Mouse (Mus musculus) frontal cortex, postnatal 25 days (tissue): ENCODE data around the gene Nr2f1.

ENCODE experiments used
- DNase-seq, 2 experiments: peaks; one replicate each; pipeline ENCODE4 v3.0.0; 2022; ENCODE audit warnings: low spot score in 2 of 2

Nr2f1 gene

DNA sequence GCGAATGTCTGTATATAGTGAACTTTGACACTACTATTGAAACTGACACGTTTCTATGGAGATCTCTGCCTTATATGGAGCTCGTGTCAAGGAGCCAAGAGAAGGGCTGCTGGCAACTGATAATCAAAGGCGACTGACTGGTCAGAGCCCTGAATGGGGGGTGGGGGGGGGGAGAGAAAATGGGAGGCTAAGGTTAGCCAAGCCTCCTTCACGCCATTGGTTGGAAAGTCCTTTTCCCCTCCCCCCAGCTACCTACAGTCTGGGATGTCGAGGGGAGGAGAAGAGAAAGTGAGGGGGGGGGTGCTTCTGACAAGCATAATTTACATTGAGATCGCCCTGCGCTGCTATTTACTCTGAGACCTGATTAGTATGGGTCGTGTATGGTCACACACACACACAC, 850 bp upstream of the Nr2f1 start:
- DNase-seq = no peak

DNA sequence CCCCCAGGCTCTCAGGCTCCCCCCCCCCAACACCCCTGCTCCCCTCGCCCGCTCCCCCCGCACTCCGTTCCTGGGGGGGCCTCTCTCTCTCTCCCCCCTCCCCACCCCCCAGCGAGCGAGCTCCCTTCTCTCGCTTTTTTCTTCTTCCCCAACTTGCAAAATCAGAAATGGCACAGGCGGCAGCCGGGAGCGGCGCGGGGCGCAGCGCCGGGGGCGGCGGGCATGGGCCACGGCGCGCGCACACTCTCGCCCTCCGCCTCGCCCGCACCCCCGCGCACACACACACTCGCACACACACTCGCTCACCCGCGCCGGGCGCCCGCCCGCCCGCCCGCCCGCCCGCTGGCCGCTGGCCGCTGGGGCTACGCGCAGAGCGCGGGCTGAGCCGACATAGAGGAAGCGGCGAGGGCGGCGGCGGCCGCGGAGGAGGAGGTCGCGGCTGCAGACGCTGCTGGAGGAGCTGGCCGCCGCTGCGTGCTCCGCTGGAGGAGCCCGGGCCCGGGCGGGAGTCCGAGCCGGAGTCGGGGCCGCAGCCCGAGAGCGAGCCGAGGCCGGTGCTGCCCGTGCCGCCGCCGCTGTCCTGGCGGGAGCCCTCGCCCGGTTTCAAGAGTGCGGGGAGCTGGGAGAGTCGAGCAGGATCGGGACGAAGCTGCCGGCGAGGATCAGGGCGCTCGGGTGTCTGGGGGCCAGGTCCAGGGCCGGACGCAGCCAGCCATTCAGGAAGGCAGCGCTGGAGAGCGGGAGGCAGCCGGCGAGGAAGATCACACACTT, 501 bp downstream of the Nr2f1 start:
- DNase-seq = no peak

DNA sequence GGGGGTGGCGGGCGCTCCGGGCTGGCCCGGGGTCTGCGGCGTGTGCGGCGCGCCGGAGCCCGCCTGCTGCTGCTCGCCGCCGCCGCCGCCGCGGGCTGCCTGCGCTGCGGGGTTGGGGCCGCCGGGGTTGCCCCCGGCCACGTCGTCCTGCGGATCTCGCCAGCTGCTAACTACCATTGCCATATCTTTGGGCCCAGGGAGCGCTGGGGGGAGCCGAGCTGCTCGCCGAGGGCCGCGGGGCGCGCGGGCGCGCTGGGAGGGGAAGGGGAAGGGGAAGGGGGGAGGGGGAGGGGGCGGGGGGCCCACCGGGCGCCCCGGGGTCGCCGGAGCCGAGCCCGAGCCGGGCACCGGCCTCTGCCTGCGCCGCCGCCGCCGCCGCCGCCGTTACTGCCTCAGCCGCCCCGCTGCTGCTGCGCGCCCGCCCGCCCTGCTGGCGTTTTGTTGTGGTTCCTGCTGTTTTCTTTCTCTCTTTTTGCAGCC, 1.1 kb downstream of the Nr2f1 start:
- DNase-seq = no peak

DNA sequence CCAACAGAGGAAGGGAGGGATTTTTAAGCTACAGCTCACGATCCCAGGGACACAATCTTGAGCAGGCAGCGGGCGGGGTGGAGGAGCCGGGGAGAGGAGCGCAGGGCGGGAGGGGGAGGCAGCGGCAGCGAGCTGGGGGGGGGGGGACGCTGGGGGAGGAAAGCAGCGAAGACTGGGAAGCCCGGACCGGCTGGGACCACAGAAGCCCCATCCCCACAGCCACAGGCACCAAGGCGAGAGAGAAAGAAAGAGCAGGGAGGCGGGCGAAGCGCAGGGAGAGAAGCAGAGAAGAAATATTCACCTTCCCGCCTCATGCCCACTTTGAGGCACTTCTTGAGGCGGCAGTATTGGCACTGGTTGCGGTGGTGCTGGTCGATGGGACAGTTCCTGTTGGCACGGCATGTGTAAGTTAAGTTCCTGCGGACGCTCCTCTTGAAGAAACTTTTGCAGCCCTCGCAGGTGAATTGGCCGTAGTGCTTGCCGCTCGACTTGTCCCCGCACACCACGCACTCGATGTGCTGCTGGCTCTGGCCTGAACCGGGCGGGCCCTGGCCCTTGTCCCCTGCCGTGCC, 1.7 kb downstream of the Nr2f1 start:
- no peak for DNase-seq

DNA sequence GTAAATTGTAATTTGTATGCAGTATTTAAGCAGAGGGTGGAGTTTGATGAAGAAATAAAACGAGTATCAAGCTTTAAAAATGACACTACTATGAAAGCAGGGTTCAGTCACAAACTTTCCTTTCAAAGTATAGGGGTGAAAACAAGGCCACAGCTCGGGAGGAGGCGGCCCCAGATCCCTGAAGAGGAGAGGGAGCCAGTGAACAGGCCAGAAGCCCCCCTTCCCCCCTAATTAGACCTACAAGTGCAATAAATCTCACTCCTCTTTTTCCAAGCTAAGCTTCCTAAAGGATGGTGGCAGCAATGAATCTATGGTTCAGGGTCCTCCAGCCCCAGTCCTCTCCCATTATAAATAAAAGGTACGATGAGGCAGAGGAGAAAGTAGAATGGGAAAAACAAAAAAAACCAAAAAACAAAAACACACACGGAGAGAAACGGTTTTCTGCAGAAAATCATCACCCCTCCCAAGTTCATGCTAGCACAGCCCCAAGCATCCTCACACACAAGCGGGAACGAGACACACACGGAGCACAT, 2.2 kb downstream of the Nr2f1 start:
- DNase-seq = no peak

DNA sequence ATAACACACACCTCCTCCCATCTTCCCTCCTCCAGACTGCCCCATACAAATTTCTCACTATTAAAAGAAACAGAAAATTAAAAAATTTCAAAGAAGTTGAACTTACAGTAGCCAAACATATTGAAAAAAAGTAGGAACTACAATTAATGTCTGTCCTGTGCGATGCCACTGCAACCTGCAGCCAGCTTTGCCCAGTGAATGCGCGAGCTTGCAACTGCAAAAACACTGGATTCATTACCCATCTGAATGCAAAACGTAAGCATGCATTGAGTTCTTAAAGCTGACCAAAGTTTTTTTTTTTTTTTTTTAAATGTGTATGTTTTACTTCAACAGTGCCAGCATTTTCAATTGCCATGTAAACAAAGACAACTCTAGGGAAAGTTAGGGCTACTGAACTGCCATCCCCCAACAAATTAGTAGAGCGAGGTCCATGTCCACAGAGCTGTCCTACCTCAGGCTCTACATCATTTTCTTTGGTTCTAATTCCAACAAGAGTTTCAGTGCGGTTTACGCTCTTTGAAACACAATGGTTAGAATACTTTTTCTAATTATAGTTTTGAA, 3.2 kb downstream of the Nr2f1 start:
- no peak for DNase-seq

DNA sequence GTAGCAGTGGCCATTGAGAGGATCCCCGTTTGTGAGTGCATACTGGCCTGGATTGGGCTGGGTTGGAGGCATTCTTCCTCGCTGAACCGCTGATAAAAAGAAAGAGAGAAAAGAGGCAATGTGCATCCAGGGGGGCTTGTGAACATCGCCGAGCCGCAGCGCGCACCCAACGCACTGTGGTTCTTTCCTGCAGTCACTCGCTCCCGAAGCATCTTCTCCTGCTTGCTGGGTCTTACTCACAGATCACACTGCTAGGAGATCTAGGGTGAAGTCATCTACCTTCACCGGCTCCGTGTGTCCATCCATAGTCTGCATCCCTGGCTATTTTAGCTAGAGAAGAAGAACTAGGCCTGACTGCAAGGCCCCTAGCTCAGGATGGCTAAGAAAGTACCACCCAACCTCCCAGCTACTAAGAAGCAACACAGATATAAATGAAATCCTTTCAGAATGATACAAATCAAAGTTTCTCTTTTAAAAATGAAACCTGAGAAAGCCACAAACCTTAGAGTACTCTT, 3.9 kb downstream of the Nr2f1 start:
- no peak for DNase-seq

DNA sequence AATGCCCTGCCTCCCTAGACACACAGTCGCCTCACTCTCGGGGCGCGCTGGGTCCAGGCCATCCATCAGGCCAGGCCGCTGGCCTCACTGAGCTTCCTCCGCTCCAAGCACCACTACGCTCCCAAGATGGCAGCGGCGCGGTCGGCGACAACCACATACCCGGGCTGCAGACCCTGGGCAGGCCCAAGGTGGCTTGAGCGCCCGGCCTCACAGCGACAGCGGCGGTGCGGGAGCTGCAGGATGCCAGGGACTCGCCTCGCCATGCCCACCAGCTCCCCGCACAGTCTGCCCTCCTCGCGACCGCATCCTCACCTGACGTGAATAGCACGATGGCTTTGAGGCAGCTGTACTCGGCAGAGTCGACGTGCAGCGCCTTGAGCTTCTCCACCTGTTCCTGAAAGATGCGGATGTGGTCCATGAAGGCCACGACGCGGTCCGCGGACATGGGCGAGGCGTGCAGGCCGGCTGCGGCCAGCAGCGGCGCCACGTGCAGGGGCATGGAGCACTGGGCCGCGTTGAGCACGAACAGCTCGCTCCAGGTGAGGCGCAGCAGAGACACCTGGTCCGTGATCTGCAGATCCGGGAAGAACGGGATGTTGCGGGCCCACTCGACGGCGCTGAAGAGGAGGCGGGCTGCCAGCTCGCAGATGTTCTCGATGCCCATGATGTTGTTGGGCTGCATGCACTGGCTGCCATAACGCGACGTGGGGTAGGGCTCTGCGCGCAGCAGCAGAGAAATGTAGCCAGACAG, 4.5 kb downstream of the Nr2f1 start:
- no peak for DNase-seq

DNA sequence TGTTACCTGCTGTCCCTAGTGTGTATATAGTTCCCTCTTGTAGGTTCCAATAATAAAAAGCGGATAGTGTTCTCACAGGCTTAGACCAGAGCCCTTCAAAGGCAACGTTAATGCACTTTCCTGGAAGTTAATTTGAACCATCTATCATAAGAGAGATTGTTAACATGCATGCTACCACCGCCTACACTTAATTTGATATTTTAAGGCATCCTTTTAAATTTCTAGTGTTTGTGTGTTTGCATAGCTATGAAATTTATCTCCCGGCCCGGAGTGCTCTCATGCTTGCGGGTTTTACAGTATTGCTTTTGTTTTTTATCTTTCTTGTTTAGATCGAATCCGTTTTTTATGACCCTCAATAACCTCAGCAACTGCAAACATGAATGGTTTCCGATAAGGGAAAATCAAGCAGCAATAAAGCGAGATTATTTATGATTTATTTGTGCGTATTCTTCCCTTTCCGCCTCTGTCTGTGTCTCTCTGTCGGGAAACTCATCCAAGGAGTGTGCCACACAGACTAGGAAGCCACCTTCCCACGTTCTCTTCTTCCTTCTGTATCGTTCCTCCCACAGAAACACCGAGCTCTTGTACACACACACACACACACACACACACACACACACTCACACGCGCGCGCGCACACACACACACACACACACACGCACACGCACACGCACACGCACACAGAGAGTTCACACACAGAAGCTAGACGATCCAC, 5.3 kb downstream of the Nr2f1 start:
- no peak for DNase-seq

DNA sequence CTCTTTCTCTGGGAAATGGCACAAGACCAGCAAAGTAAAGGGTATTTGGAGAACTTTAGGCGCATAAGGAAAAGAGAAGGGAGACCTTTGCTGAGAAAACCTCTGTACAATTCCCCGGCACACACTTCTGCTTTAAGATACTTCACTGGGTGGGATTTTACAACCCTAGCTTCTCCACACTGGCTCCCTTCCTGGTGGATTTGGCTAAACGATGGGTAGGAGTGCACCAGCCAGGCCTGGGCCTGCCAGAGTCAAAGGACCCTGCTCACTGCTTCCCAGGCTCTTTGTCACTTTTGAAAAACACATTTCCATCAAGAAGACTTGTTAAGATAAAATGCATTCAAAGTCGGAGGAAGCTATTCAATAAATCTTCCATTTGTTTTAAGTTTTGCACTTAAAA, 6.3 kb downstream of the Nr2f1 start:
- DNase-seq = no peak

DNA sequence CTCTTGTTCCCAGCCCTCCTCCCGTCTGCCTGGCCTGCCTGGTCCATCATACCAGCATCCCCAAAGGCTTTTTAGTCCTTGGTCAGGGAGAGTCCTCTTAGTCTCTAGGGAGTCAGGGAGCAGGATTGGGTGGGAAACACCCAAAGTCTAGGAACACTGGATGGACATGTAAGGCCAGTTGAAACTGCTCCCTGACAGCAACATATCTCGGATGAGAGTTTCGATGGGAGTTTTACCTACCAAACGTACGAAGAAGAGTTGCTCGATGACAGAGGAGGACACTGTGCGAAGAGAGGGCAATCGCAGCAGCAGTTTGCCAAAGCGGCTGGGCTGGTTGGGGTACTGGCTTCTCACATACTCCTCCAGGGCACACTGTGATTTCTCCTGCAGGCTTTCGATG, 10.0 kb downstream of the Nr2f1 start:
- no peak for DNase-seq

DNA sequence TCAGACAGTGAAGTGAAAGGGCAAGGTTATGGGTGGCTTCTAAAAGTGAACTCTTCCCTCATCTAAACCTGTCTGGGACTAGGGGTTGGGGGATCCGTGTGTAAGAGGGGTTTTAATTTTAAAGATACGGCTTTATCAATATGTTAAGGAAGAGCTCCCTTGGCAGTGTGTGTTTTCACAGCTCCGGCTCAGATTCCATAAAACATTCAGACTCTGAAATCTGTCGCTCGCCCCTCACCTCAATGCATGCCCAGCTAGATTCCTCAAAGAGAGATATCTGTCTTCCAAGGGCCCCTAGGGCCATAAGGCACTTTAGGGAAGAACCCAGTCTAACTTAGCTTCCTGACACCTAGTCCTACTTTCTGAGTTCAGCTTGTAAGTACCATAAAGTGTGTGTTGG, 11.7 kb downstream of the Nr2f1 start:
- DNase-seq = no peak

DNA sequence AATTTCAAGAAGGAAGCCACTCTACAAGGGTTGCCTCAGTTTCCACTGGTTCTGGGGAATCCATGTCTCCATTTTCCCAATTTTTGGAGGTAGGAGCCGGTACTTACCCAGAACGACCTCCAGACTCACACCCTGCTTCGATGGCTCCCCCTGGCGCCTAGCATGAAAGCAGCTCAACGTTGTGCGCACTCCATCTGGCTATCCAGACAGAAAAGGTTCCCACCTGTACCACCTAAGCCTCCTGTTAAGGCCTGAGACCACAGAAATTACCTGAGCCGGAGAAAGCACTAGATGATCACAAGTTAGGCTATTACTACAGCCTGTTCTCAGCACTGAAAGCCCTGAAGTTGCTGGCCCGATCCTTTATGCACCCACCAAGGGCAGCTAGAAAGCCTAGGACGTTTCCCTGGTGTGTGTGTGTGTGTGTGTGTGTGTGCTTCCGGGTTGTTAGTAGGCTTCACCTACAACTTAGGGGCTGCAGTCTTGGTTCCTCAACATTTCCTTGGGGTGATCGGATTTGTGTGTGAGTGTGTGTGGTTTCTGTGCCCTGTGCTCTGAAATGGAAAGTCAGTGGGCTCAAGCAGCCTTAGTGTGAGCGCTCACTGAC, 13.1 kb downstream of the Nr2f1 start:
- no peak for DNase-seq

DNA sequence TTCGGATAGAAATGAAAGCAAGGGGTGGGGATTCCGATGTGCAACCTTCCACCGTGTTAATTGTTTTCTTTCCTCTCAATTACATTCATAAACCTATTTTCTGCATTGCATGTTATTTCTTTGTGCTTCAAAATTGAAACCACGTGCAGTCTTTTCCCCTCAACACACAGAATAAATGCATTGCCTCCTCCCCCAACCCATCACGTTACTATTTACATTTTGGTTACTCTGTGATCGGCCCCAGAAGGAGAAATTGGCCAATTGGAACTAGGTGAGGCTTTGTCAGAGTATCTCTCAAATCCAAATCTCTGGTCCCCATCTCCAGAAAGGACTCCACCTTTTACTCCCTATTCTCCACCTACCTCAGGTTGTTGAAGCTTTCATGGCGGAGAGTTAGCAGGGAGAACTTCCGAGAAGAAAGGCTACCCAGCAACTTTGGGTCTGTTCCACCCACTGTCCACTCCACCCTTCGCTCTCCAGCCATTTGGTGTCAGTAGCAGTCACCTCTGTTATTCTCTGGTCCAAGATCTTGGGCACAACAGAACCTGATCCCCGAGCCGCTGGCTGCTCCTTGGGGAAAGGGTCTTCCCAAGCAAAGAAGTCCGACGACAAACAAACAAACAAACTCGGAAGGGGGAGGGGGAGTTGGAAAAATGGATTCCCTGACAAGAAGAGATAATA, 14.6 kb downstream of the Nr2f1 start:
- no peak for DNase-seq

DNA sequence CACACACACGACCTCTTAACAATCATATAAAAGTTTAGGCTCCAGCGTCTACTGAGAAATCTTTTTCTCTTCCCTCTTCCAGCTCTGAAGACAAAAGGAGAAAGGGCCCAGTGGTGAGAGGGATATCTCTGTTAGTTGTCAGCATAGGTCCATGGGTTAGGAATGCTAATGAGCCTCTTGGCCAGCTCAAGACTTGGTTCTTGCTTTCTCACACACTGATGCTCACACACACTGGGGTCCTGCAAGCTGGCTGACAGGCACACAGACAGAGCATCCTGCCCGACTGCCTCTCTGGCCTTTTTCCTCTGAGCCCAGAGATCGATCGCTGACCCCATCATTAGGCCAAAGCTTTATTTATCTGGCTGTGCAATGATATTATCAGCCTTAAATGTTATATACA, 15.6 kb downstream of the Nr2f1 start:
- DNase-seq = no peak

DNA sequence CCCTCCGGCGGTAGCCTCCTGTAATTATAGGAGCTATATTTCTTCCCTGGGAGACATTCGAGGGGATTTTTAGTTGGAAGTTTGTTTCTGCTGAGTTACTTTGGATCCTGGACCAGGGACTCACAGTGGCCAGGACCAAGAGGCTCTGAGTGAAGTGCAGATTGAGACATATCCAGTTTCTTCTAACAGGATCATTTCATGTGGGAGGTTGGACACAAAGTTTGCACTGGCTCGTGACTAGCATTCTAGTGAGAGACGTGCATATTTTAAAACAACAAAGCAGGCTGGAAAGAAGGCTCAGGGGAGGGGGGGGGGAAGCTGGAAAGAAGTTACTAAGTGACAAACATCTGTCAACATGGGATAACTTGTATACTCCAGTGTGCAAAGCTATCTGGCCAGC, 16.6 kb downstream of the Nr2f1 start:
- DNase-seq = no peak

DNA sequence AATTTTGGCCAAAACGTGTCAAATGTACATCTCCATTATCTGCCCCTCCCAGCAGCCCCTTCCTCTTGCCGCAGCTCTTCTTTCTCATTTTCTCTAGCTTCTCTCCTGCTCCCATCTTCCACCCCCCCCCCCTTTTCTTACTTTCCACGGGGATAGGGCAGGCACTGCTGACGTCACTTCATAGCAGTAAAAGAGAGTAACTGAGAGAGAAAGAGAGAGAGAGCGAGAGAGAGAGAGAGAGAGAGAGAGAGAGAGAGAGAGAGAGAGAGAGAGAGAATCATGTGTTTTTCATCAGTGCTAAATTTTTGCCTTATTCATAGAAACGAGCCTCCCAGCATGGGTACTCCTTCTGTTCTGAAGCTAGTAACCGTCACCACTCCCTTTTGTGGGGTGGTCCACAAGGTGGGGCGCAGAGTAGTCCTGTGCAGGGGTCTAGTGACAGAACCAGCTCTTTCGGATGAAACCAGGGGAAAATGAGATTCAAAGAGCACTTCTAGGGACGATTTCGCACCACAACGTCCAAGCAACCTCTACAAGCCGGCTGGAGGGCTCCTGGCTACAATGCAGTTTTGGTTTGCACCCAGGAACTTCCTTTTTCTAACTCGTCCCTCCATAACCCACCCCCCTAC, 17.5 kb downstream of the Nr2f1 start:
- no peak for DNase-seq

DNA sequence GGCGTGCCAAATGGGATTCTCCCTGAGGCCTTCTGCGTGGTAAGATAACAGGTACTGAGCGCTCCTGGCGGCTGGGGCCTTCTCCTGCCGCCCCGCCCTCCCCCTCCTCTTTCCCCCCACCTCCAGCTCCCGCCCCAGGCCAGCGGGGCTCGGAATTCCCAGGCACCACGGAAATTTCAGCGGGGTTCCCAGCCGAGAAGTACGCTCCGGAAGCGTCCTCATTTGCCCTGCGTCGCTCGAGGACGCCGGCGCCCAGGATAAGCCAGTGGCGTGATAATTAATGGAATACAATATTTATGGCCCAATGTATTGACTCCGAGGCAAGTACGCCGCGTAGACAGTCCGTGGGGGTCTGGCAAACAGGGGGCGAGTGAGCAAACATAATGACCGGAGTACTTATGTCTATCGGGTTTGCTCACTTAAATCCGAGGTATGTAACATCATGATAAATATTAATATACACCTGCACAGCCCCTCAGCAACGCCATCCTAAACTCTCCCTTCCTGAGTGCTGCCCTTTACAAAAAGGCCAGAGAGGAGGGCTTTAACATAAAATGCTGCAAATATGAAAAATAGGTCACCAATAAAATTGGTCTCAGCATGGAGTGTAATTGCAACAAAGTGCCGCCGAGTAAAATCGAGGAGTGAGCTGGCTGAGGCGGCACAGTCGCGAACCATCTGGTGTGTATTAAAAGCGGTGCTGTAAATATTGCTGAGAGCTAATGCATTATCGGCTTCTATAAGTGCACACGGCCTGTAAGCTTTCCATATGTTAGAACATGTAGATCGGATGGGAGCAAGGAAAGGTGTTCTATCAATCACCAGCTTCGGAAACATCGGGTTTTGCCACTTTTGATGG, 18.3 kb downstream of the Nr2f1 start:
- no peak for DNase-seq

DNA sequence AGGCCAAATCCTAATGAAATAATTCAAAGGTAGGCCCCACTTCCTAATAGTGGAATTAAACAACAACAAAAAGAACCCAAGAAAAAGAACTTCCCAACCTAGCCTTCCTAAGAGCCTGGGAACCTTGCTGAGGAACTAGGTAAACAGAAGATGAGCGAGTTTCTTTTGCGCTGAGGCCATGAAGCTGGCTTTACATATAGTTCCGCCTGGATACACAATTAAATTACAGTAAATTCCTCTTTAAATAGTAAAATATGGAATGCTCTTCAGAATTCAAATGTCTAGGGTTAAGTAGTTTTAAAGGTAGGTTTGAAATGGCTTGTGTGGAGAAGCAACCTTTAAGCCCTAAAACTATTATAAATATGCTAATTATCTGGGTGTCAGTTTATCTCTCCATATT, 19.3 kb downstream of the Nr2f1 start:
- DNase-seq = no peak
